ENCODE assay signal across 10 mouse cellular contexts in genomic region chr19:47502563-47502962, GRCm38 (mm10). TPM values are rescaled to one million over a fixed set of nuclear protein-coding genes. Genes with fewer than 3 reads are reported as not detected.
DNase-seq lines count a peak whose midpoint lies in the region; ATAC-seq and TF ChIP-seq lines count a peak whose summit lies in the region.
"Had no signal": no experiment of that assay in that cellular context is flagged by ENCODE, and none has a peak within 500 bp of the region (broad histone marks: within the 10 kb centered on the region; RNA-seq: fewer than 3 reads in every experiment).

No protein-coding gene starts in this region.

- no peak overlapping the region for H3K9ac ChIP-seq in kidney, postnatal 0 days (ENCODE audit: low read depth, low read length)
- no peak overlapping the region for H3K9ac ChIP-seq in kidney, embryonic 15.5 days
- H3K9ac ChIP-seq in MEL (ENCODE audit: control insufficient read depth, low read depth, low read length, poor library complexity, severe bottlenecking) = no peak overlapping the region
- H3K9ac ChIP-seq: intestine, embryonic 15.5 days; limb, embryonic 13.5 days had no signal

- H3K79me3 ChIP-seq in C2C12 (ENCODE audit: low read depth) = peaks cover 16% of the 10 kb centered on the region

- peak; percentile 69 for DNase-seq in kidney, postnatal 0 days (ENCODE audit: low spot score)
- peak; percentile 73 for DNase-seq in MEL (ENCODE audit: low read depth, low spot score)
- no peak for DNase-seq in T-cell, adult 2 months (ENCODE audit: low spot score)
- no peak for DNase-seq in layer of hippocampus, adult 9-10 months (ENCODE audit: low spot score)

- H3K4me3 ChIP-seq in kidney, postnatal 0 days (replicated peaks; ENCODE audit: low read depth, low read length) = no peak overlapping the region
- no peak overlapping the region for H3K4me3 ChIP-seq in kidney, embryonic 15.5 days (replicated peaks)
- H3K4me3 ChIP-seq in C2C12 (ENCODE audit: insufficient read depth, poor library complexity, severe bottlenecking) (no peak overlapping the region), MEL (ENCODE audit: control insufficient read depth in 1 of 2, insufficient read depth in 1 of 2, low read depth in 2 of 2, low read length in 2 of 2) (no peak overlapping the region)
- H3K4me3 ChIP-seq: intestine, embryonic 15.5 days; limb, embryonic 13.5 days had no signal

- no peak for TF ChIP-seq EP300 in MEL (IDR thresholded peaks at IDR 0.05; ENCODE audit: low read depth in 1 of 2, low read length in 2 of 2)

- peak; percentile 74 for TF ChIP-seq CTCF in kidney, postnatal 0 days (IDR thresholded peaks at IDR 0.05; ENCODE audit: low read depth)
- TF ChIP-seq CTCF in C2C12 (IDR thresholded peaks at IDR 0.05; ENCODE audit: control insufficient read depth, insufficient read depth, insufficient read length) (peak; percentile 30), MEL (IDR thresholded peaks at IDR 0.05 in 2 of 3, conservative IDR thresholded peaks at IDR 0.05 in 1 of 3; ENCODE audit: control insufficient read depth in 1 of 3, insufficient read depth in 1 of 3, low read depth in 2 of 3, low read length in 3 of 3, poor library complexity in 1 of 3, severe bottlenecking in 1 of 3) (peak; percentile 36 to 87 (median 80))

- no peaks in the 10 kb centered on the region for H3K9me3 ChIP-seq in kidney, postnatal 0 days (replicated peaks; ENCODE audit: low read length)
- H3K9me3 ChIP-seq in kidney, embryonic 15.5 days (replicated peaks) = no peaks in the 10 kb centered on the region
- no peaks in the 10 kb centered on the region for H3K9me3 ChIP-seq in MEL (replicated peaks; ENCODE audit: insufficient read depth, low read length)
- H3K9me3 ChIP-seq: intestine, embryonic 15.5 days; limb, embryonic 13.5 days had no signal

- H3K27me3 ChIP-seq in kidney, postnatal 0 days (ENCODE audit: insufficient read depth, low read length) = no peaks in the 10 kb centered on the region
- no peaks in the 10 kb centered on the region for H3K27me3 ChIP-seq in kidney, embryonic 15.5 days
- H3K27me3 ChIP-seq in C2C12 (ENCODE audit: control insufficient read depth, insufficient read depth, insufficient read length) = no peaks in the 10 kb centered on the region
- H3K27me3 ChIP-seq in MEL (ENCODE audit: control insufficient read depth in 1 of 2, insufficient read depth in 2 of 2, low read length in 2 of 2) = no peaks in the 10 kb centered on the region
- H3K27me3 ChIP-seq: intestine, embryonic 15.5 days; limb, embryonic 13.5 days had no signal

- no peaks in the 10 kb centered on the region for H3K4me1 ChIP-seq in kidney, postnatal 0 days (replicated peaks; ENCODE audit: insufficient read depth, low read length)
- peaks cover 4% of the 10 kb centered on the region for H3K4me1 ChIP-seq in kidney, embryonic 15.5 days
- H3K4me1 ChIP-seq in MEL (ENCODE audit: control insufficient read depth in 1 of 2, insufficient read depth in 2 of 2, low read length in 2 of 2) = no peaks in the 10 kb centered on the region

- H3K79me2 ChIP-seq in C2C12 (ENCODE audit: control insufficient read depth, insufficient read depth) (peaks cover 44% of the 10 kb centered on the region), MEL (ENCODE audit: control insufficient read depth, insufficient read depth, low read length, poor library complexity) (no peaks in the 10 kb centered on the region)

- H3K4me2 ChIP-seq in kidney, postnatal 0 days (ENCODE audit: low read length) = no peak overlapping the region
- no peak overlapping the region for H3K4me2 ChIP-seq in kidney, embryonic 15.5 days
- H3K4me2 ChIP-seq: intestine, embryonic 15.5 days; limb, embryonic 13.5 days had no signal

- peak; percentile 77 for TF ChIP-seq RAD21 in MEL (IDR thresholded peaks at IDR 0.05; ENCODE audit: low read depth, low read length)

- H3ac ChIP-seq in C2C12 (ENCODE audit: control insufficient read depth, insufficient read length, low read depth) = no peak overlapping the region

- no peak for ATAC-seq in kidney, postnatal 0 days (replicated peaks; ENCODE audit: low FRiP score, low read depth)
- ATAC-seq in kidney, embryonic 15.5 days (replicated peaks; ENCODE audit: low FRiP score) = no peak
- ATAC-seq in granulocyte monocyte progenitor cell, adult 5-6 weeks (replicated peaks; ENCODE audit: poor library complexity, severe bottlenecking) = peak; percentile 46
- no peak for ATAC-seq in activated CD4-positive, CD25-positive, alpha-beta regulatory T cell, adult 4 months
- ATAC-seq: intestine, embryonic 15.5 days had no signal

- 79% methylated on average over 8 of the region's 8 CpGs for WGBS in kidney, postnatal 0 days
- WGBS in kidney, embryonic 15.5 days = 79% methylated on average over 8 of the region's 8 CpGs

- peaks cover 6% of the 10 kb centered on the region; the same call in 1 of the 2 replicates for H3K36me3 ChIP-seq in kidney, postnatal 0 days (ENCODE audit: insufficient read depth, low read length)
- peaks cover 14% of the 10 kb centered on the region for H3K36me3 ChIP-seq in kidney, embryonic 15.5 days
- H3K36me3 ChIP-seq in C2C12 (ENCODE audit: control insufficient read depth, insufficient read depth) (peaks cover 32% of the 10 kb centered on the region), MEL (ENCODE audit: control insufficient read depth in 1 of 2, insufficient read depth in 2 of 2, low read length in 2 of 2) (no peaks in the 10 kb centered on the region; a peak in 1 of 4 replicates)

- no peak for TF ChIP-seq POLR2A in MEL (IDR thresholded peaks at IDR 0.05; ENCODE audit: control insufficient read depth in 1 of 2, insufficient read depth in 1 of 2, low read depth in 1 of 2, low read length in 2 of 2, poor library complexity in 1 of 2)

- no peak overlapping the region for H3K27ac ChIP-seq in kidney, postnatal 0 days
- no peak overlapping the region for H3K27ac ChIP-seq in kidney, embryonic 15.5 days
- H3K27ac ChIP-seq in MEL (ENCODE audit: control insufficient read depth, low read depth, low read length) = no peak overlapping the region
- H3K27ac ChIP-seq: intestine, embryonic 15.5 days; limb, embryonic 13.5 days had no signal

TF ChIP-seq in C2C12, 6 proteins besides CTCF, POLR2A, EP300 and RAD21:
- no peak for TF ChIP-seq FOSL1 (IDR thresholded peaks at IDR 0.05; ENCODE audit: insufficient read depth, low read length, poor library complexity, severe bottlenecking)
- no peak for TF ChIP-seq MYOD1 (IDR thresholded peaks at IDR 0.05; ENCODE audit: control insufficient read depth, insufficient read length, low read depth)
- TF ChIP-seq CEBPB (IDR thresholded peaks at IDR 0.05; ENCODE audit: low read depth) = no peak
- no peak for TF ChIP-seq MAX (IDR thresholded peaks at IDR 0.05)

TF ChIP-seq in MEL, 35 proteins besides CTCF, POLR2A, EP300 and RAD21:
- TF ChIP-seq JUND (IDR thresholded peaks at IDR 0.05; ENCODE audit: low read depth, low read length) = no peak
- 0 out of 2 replicates have a peak, but pooled peaks have one; percentile 15 for TF ChIP-seq MAZ (IDR thresholded peaks at IDR 0.05; ENCODE audit: low read depth, low read length)
- no peak for TF ChIP-seq CHD2 (IDR thresholded peaks at IDR 0.05; ENCODE audit: low read length)
- peak; percentile 72 for TF ChIP-seq SMC3 (IDR thresholded peaks at IDR 0.05; ENCODE audit: low read depth, low read length)
- peak; percentile 48 for TF ChIP-seq ZC3H11A (IDR thresholded peaks at IDR 0.05; ENCODE audit: low read depth, low read length)

RNA-seq across cellular contexts. Expression of gene Stn1, which starts 34.7 kb away (rescaled TPM):
- 31.5 and 33.9 TPM in 2 replicates for polyA plus RNA-seq in kidney, postnatal 0 days (2015; fragmentation: Nextera tagmentation; extraction: Ambion mirVana)
- polyA plus RNA-seq in kidney, embryonic 15.5 days (2015; fragmentation: Nextera tagmentation; extraction: Ambion mirVana) = 47.1 and 51.0 TPM in 2 replicates
- polyA plus RNA-seq in C2C12 (2012; fragmentation: generic; extraction: Trizol) = 50.7 TPM
- 9.7 and 10.2 TPM in 2 replicates for total RNA-seq in MEL (2012; rRNA removed)
- polyA plus RNA-seq in MEL (2012; ENCODE audit: insufficient read depth in 1 of 2, insufficient read length in 2 of 2, low read depth in 1 of 2, low replicate concordance in 2 of 2, missing spikeins in 1 of 2) = 10 to 100 TPM in 1 of 2 experiments, not detected in 1; 13.6 TPM
- 2.6 and 5.5 TPM in 2 replicates for total RNA-seq in granulocyte monocyte progenitor cell, adult 5-6 weeks (2014; fragmentation: Nextera tagmentation)
- 5.5 and 7.1 TPM in 2 replicates for total RNA-seq in granulocyte monocyte progenitor cell, adult 5-6 weeks (2017)
- 10 to 100 TPM; 29.5 to 38.1 TPM for polyA plus RNA-seq in activated CD4-positive, CD25-positive, alpha-beta regulatory T cell, adult 4 months (2017; shearing (Covaris generic))

RNA-seq across cellular contexts. Expression of gene Sh3pxd2a, which starts 38.4 kb away (rescaled TPM):
- polyA plus RNA-seq in kidney, postnatal 0 days (2015; fragmentation: Nextera tagmentation; extraction: Ambion mirVana) = 4.1 TPM in 2 replicates
- 5.5 and 6.4 TPM in 2 replicates for polyA plus RNA-seq in kidney, embryonic 15.5 days (2015; fragmentation: Nextera tagmentation; extraction: Ambion mirVana)
- polyA plus RNA-seq in C2C12 (2012; fragmentation: generic; extraction: Trizol) = 22.2 TPM
- 3.7 and 3.9 TPM in 2 replicates for total RNA-seq in MEL (2012; rRNA removed)
- polyA plus RNA-seq in MEL (2012; ENCODE audit: insufficient read depth in 1 of 2, insufficient read length in 2 of 2, low read depth in 1 of 2, low replicate concordance in 2 of 2, missing spikeins in 1 of 2) = 10 to 100 TPM in 1 of 2 experiments, not detected in 1; 11.3 TPM
- 1.9 and 3.1 TPM in 2 replicates for total RNA-seq in granulocyte monocyte progenitor cell, adult 5-6 weeks (2014; fragmentation: Nextera tagmentation)
- 1.1 and 1.2 TPM in 2 replicates for total RNA-seq in granulocyte monocyte progenitor cell, adult 5-6 weeks (2017)
- polyA plus RNA-seq in activated CD4-positive, CD25-positive, alpha-beta regulatory T cell, adult 4 months (2017; shearing (Covaris generic)) = under 1 TPM; 0.60 to 0.79 TPM

Comparison
In these comparisons a context has a peak if more than half of its experiments do, and no peak if none do; other contexts are left out.
1. DNase-seq: peak in kidney, postnatal 0 days (single experiment) and MEL (single experiment); none in T-cell, adult 2 months (single experiment) and layer of hippocampus, adult 9-10 months (single experiment).
2. CTCF ChIP-seq: peak in every context shown above with its lines; median percentile 80 in MEL; 74 in kidney, postnatal 0 days; 30 in C2C12.